Mouse (Mus musculus): ENCODE measurements around the gene Cd59b. TPM values are rescaled to one million over a fixed set of nuclear protein-coding genes. Genes with fewer than 3 reads are reported as not detected.
"Not testable (repeated sequence)": the region's sequence is repeated elsewhere in the genome, so short reads cannot be mapped to it uniquely, and the experiment has no call there.

Gene Cd59b
- polyA plus RNA-seq, 1 experiment from 2014 or later, result 4.3 TPM

GRCm38 (mm10) chr2:104081436-104082050 is 11.9 kb downstream of the Cd59b start:
- WGBS, result no CpG with 5 or more reads among the region's 1 CpGs
- H3K9me3 ChIP-seq, result not testable (repeated sequence)

GRCm38 (mm10) chr2:104082474-104082873 is 12.8 kb downstream of the Cd59b start:
- Histone ChIP-seq H3K9me3 (no peaks in the 10 kb centered on the region), H3K27me3 (ENCODE audit: insufficient read depth, poor library complexity, severe bottlenecking) (no peaks in the 10 kb centered on the region), H3K27ac (no peak overlapping the region), H3K4me1 (peaks cover 7% of the 10 kb centered on the region; the same call in 1 of the 2 replicates), H3K4me3 (no peak overlapping the region), H3K36me3 (no peaks in the 10 kb centered on the region)
- no peak for DNase-seq (ENCODE audit: low spot score)

More at GRCm38 (mm10) chr2:104081436-104082050, 11.9 kb downstream of the Cd59b start:
- not testable (repeated sequence) for H3K4me1 ChIP-seq; H3K4me3 ChIP-seq; H3K27ac ChIP-seq; H3K27me3 ChIP-seq (ENCODE audit: insufficient read depth, poor library complexity, severe bottlenecking); DNase-seq (ENCODE audit: low spot score); H3K36me3 ChIP-seq

- not testable (repeated sequence) for H3K36me3 ChIP-seq; H3K27me3 ChIP-seq (ENCODE audit: insufficient read depth, poor library complexity, severe bottlenecking); H3K4me3 ChIP-seq; H3K4me1 ChIP-seq; H3K9me3 ChIP-seq; H3K27ac ChIP-seq; DNase-seq (ENCODE audit: low spot score)
These were observed 14.4 kb downstream of the Cd59b start for GRCm38 (mm10) chr2:104084027-104084426.

DNA sequence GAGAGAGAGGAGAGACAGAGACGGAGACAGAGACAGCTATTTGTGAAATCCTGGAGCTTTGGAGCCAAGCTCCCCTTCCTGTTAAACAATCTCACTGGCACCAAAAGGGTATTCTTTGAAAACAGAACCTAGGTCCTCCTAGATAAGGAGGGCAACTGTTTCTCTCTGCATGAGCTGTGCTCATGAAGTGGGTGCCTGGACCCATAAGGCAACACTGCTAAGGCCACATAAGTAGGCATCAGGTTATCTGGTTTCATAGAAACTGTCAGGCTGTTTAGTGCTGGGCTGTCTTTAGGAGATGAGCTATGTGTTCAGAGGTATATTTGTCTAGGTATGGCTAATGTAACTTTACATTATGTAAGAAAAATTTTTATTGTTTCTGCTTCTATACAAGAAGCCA is 17.9 kb downstream of the Cd59b start:
- H3K27ac ChIP-seq; H3K9me3 ChIP-seq; H3K4me3 ChIP-seq; H3K4me1 ChIP-seq; H3K27me3 ChIP-seq (ENCODE audit: insufficient read depth, poor library complexity, severe bottlenecking); H3K36me3 ChIP-seq; DNase-seq (ENCODE audit: low spot score): not testable (repeated sequence)
- WGBS, result 79% methylated on average over 1 of the region's 1 CpGs

GRCm38 (mm10) chr2:104093305-104093704 is 23.7 kb downstream of the Cd59b start:
- no peaks in the 10 kb centered on the region for H3K36me3 ChIP-seq
- peaks cover 21% of the 10 kb centered on the region for H3K4me1 ChIP-seq
- DNase-seq (ENCODE audit: low spot score), result peak; percentile 51
- no peaks in the 10 kb centered on the region for H3K27me3 ChIP-seq (ENCODE audit: insufficient read depth, poor library complexity, severe bottlenecking)
- H3K9me3 ChIP-seq, result no peaks in the 10 kb centered on the region
- H3K4me3 ChIP-seq, result no peak overlapping the region
- no peak overlapping the region for H3K27ac ChIP-seq
- WGBS, result 84% methylated on average over 2 of the region's 2 CpGs

DNA sequence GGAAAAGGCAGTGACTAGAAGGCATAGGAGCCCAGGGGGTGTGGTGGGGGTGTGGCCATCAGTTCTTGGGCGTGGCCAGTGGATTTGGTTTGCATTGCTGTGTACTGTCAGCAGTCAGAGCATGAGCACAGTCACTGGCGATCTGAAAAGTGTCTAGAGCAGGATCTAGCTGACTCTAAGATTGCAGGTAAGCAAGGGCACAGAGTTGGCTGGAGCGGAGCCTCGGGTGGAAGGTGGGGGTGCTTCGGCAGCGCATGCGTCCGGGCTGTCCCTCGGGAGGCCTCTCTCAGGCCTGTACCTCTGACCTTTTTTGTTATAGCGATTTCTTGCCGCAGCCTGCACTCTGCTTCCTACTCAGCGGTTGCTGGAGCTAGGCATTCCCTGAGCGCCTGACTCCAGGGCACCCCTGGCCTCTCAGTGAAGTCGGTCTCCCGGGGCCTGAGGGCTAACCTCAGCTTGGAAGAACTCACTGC is 26.1 kb downstream of the Cd59b start, which contains the start of gene Cd59a:
Gene Cd59a (plus strand): TSS at position 61 of the 473 bp plus-strand sequence.
- Histone ChIP-seq H3K9me3 (no peaks in the 10 kb centered on the region), H3K36me3 (no peaks in the 10 kb centered on the region), H3K27me3 (ENCODE audit: insufficient read depth, poor library complexity, severe bottlenecking) (no peaks in the 10 kb centered on the region), H3K4me3 (peak within 1 kb of the TSS; percentile 69), H3K27ac (peak within 1 kb of the TSS; percentile 92), H3K4me1 (peaks cover 42% of the 10 kb centered on the region)
- DNase-seq (ENCODE audit: low spot score), result peak; percentile 96
- WGBS, result 1% methylated on average over 15 of the region's 15 CpGs

DNA sequence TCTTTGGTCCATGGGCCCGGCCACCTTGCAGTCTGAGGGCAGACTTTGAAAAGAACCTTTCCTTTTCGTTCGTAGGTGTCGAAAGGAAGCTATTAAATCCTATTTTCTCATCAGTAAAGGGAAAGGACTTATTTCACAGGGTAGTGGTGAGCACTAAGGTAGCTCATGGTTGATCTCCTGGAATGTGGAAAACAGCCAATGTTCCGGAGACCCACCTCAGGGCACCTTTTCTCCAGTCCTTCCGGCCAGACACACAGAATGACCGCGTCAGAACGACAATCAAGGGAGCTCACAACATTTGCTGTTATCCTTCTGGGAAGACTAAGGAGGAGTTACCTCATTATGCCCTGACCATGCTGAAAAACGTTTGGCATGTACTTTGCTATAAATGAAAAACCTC is 26.6 kb downstream of the Cd59b start:
- no peaks in the 10 kb centered on the region for H3K27me3 ChIP-seq (ENCODE audit: insufficient read depth, poor library complexity, severe bottlenecking)
- no peaks in the 10 kb centered on the region for H3K36me3 ChIP-seq
- DNase-seq (ENCODE audit: low spot score), result peak; percentile 71
- H3K27ac ChIP-seq, result peak overlapping the region; percentile 92
- H3K4me3 ChIP-seq, result peak overlapping the region; percentile 69
- peaks cover 42% of the 10 kb centered on the region for H3K4me1 ChIP-seq
- no peaks in the 10 kb centered on the region for H3K9me3 ChIP-seq
- WGBS, result 26% methylated on average over 10 of the region's 10 CpGs

DNA sequence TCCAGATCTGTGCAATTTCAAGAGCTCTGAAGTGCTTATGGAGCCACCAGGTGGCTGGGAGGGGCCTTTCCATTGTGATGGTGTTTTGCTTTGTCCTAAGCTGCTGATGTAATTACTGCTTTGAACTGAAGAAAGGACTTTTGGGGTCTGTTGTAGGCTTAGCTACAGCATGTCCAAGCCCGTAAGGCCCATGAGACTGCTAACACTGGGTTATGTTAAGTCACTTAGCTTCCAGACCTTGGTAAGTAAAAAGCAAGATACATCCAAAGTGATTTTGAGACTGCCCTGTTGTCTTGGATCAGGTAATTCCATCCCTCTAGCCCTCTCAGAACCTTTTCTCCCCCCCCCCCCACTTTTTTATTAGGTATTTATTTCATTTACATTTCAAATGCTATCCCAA is 27.1 kb downstream of the Cd59b start:
- not testable (repeated sequence) for H3K9me3 ChIP-seq; H3K27me3 ChIP-seq (ENCODE audit: insufficient read depth, poor library complexity, severe bottlenecking); H3K36me3 ChIP-seq
- Histone ChIP-seq H3K4me1 (peaks cover 42% of the 10 kb centered on the region), H3K4me3 (peak overlapping the region; percentile 69), H3K27ac (peak overlapping the region; percentile 92; the same call in 1 of the 2 replicates)
- DNase-seq (ENCODE audit: low spot score), result peak; percentile 74
- 49% methylated on average over 1 of the region's 1 CpGs for WGBS

- 83% methylated on average over 4 of the region's 4 CpGs for WGBS
- not testable (repeated sequence) for H3K9me3 ChIP-seq; H3K27me3 ChIP-seq (ENCODE audit: insufficient read depth, poor library complexity, severe bottlenecking); H3K36me3 ChIP-seq
- Histone ChIP-seq H3K4me1 (peaks cover 45% of the 10 kb centered on the region), H3K27ac (peak overlapping the region; percentile 67), H3K4me3 (peak overlapping the region; percentile 39)
- peak; percentile 73 for DNase-seq (ENCODE audit: low spot score)
These were observed 27.7 kb downstream of the Cd59b start for GRCm38 (mm10) chr2:104097396-104097795.

- Histone ChIP-seq H3K27ac (peak overlapping the region; percentile 80), H3K4me3 (peak overlapping the region; percentile 27; the same call in 1 of the 2 replicates), H3K4me1 (peaks cover 58% of the 10 kb centered on the region), H3K27me3 (ENCODE audit: insufficient read depth, poor library complexity, severe bottlenecking) (no peaks in the 10 kb centered on the region), H3K9me3 (no peaks in the 10 kb centered on the region), H3K36me3 (no peaks in the 10 kb centered on the region)
- 6% methylated on average over 3 of the region's 3 CpGs for WGBS
- DNase-seq (ENCODE audit: low spot score), result peak; percentile 91
These were observed 29.0 kb downstream of the Cd59b start for GRCm38 (mm10) chr2:104098529-104099230.

DNA sequence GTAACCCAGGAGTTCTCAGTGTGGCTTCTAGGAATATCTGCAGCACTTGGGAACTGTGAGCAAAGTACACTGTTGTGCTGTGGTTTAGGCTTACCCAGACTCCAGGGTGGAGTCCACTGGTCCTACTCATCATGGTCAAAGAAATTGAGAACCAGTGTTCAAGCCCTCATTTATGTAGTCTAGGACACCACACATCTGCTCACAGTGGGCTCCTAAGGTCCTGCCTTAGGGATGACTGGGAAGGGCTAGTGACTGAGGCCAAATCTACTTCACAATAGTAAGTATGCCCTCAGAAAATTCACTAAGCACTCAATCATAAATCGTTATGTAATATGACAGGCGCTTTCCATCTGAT is 29.6 kb downstream of the Cd59b start:
- no peaks in the 10 kb centered on the region for H3K9me3 ChIP-seq
- DNase-seq (ENCODE audit: low spot score), result peak; percentile 68
- WGBS, result 92% methylated on average over 2 of the region's 2 CpGs
- H3K36me3 ChIP-seq, result peaks cover 2% of the 10 kb centered on the region; the same call in 1 of the 2 replicates
- no peaks in the 10 kb centered on the region for H3K27me3 ChIP-seq (ENCODE audit: insufficient read depth, poor library complexity, severe bottlenecking)
- peaks cover 56% of the 10 kb centered on the region for H3K4me1 ChIP-seq
- peak overlapping the region; percentile 27; the same call in 1 of the 2 replicates for H3K4me3 ChIP-seq
- H3K27ac ChIP-seq, result peak overlapping the region; percentile 80

DNA sequence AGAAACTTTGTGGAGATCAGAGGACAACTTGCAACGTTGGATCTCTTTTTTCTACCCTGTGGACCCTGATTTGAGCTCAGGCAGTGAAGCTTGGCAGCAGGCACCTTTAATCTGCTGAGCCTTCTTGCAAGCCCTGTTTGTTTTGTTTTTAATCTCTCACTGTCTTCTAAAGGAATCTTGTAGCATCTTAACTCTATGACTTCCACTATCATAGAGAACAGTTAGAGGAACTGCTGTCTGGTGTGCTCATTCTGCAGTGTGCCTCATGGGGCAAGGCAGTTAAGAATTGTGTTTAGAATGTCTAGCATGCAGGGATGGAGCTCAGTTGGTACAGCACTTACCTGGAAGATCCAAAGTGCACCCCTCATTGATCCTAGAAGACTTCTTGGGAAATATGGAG is 30.3 kb downstream of the Cd59b start:
- WGBS, result 31% methylated on average over 1 of the region's 1 CpGs
- DNase-seq (ENCODE audit: low spot score), result peak; percentile 55

GRCm38 (mm10) chr2:104104800-104105199 is 35.2 kb downstream of the Cd59b start:
- Histone ChIP-seq H3K36me3 (peaks cover 2% of the 10 kb centered on the region; the same call in 1 of the 2 replicates), H3K9me3 (no peaks in the 10 kb centered on the region), H3K4me1 (peaks cover 32% of the 10 kb centered on the region), H3K27me3 (ENCODE audit: insufficient read depth, poor library complexity, severe bottlenecking) (no peaks in the 10 kb centered on the region), H3K27ac (no peak overlapping the region), H3K4me3 (no peak overlapping the region)
- no peak for DNase-seq (ENCODE audit: low spot score)
- WGBS, result 82% methylated on average over 6 of the region's 6 CpGs

More for the DNA sequence above, 30.3 kb downstream of the Cd59b start:
- peak overlapping the region; percentile 80 for H3K27ac ChIP-seq
- H3K4me3 ChIP-seq, result no peak overlapping the region
- H3K36me3 ChIP-seq, result peaks cover 2% of the 10 kb centered on the region; the same call in 1 of the 2 replicates
- H3K4me1 ChIP-seq, result peaks cover 56% of the 10 kb centered on the region
- H3K9me3 ChIP-seq, result no peaks in the 10 kb centered on the region
- H3K27me3 ChIP-seq (ENCODE audit: insufficient read depth, poor library complexity, severe bottlenecking), result no peaks in the 10 kb centered on the region
